Mouse (Mus musculus) frontal cortex, adult (tissue): ENCODE data around the gene Gm12184.
"Not testable (repeated sequence)": the region's sequence is repeated elsewhere in the genome, so short reads cannot be mapped to it uniquely, and the experiment has no call there.

Experiments used
- ATAC-seq: cut with Nextera tagmentation; 2 replicates; pipeline ENCODE4 v1.9.2; 2017; ENCODE audit warnings: mild to moderate bottlenecking, moderate library complexity, mixed read lengths; ENCODE audit not compliant: low TSS enrichment

Gene Gm12184

DNA sequence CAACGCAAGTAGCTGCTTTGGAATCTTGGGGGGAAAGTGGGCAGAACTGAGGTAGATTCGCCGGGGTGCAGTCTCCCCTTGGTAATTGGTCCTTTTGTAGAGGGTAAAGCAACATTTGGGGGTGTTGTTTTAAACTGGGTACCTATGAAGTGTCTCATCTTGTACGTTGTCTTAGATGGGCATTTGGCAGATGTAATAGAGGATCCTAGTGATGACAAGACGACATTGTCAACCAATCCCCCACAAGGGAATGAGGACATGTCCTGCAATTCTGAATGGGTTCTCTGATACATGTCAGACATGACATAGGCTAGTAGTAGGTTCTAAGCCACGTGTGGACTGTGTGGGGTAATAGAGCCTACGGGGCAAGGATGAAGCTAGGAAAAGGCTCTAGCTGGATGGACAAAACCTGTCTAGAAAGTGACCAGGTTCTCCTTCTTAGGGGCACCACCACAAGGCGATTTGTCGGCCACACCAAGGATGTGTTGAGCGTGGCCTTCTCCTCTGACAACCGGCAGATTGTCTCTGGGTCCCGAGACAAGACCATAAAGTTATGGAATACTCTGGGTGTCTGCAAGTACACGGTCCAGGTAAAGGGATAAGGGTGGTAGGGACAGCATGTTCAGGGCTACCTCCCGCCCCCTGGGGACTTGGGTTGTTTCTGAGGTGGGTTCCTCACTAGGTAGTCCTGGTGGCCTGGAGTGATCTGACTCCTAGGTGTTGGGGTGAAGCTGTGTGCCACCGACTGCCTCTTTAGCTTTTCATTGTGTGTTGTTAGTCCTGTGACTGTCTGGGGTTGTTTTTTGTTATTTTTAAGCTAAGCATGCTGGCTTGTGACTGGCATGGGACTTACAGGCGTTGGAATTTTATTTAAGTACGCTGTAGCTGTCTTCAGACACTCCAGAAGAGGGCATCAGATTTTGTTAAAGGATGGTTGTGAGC, 24.4 kb downstream of the Gm12184 start:
- ATAC-seq, result no peak

GRCm38 (mm10) chr11:48799921-48800701, 26.3 kb downstream of the Gm12184 start, which contains the start of gene Rack1:
Gene Rack1, plus strand, starts transcription at chr11:48800332.
- ATAC-seq, result peak; percentile 97

DNA sequence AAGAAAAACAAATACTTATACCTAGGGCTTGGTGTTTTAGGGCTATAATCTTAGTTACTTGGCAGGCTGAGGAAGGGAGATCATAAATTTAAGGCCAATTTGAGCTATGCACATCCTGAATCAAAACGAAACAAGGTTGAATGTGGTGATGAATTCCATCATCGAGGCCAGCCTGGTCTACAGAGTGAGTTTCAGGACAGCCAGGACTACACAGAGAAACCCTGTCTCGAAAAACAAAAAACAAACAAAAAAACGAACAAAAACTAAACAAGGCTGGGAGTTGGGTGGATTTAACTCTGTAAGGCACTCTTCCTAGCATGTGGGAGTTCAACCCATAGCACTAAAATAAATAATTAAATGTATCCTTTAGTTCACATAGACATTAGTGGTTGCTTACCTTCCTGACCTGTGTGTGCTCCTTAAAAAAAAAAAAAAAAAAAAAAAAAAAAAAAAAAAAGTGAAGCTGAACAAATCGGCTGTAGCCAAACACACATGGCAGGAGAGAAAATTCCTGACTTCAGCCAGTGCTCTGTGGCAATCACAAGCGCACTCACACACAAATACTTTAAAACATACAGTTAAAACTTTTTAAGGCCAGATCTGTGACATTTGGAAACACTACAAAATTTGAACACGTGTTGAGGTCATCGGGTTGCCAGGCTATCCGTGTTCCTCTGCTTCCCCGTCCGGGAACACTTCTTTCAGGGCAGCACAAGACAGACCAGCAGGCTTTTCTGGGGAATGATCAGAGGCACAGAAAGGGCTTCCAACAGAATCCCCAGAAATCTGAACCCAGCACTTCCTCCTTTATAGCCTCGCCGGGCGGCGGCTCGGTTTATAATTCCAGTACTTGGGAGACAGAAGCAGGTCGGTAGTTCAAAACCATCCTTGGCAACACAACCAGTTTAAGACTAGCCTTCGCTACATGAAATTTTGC, 27.2 kb downstream of the Gm12184 start:
- peak; percentile 8; the same call in 1 of the 2 replicates for ATAC-seq

DNA sequence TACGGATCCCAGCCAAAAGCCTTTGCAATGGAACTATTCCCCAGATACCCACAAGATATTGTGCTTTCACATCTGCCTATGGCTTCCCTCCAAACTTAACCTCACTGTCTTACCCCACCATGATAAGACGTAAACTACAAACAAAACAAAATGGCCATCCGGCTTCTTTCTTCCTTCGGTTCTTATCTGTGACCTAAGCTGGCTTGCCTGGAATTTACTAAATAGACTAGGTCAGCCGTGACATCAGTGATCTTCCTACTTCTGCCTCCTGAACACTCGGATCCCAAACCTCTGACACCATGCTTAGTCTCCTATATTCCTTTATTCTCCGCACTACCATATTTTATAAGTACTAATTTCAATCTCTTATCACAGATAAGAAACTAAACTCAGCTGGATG, 28.1 kb downstream of the Gm12184 start:
- no peak for ATAC-seq

DNA sequence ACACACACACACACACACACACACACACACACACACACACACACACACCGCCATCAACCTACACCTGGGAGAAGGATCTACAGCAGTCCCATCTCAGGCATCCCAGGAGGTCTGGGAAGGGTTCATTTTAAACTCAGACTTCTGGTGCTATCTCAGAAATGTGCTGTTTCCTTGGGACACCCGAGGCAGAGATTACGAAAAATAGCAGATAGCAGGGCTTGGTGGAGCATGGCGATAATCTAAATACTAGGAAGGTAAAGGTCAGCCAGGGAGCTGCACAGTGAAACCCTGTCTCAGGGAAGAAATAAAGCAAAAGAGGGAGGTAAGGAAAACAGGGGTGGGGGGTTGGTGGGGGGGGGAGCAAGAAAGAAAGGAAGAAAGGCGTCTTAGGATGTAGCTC, 29.2 kb downstream of the Gm12184 start:
- no peak for ATAC-seq

- no peak for ATAC-seq
Observed at GRCm38 (mm10) chr11:48796290-48796689, 30.2 kb downstream of the Gm12184 start.

DNA sequence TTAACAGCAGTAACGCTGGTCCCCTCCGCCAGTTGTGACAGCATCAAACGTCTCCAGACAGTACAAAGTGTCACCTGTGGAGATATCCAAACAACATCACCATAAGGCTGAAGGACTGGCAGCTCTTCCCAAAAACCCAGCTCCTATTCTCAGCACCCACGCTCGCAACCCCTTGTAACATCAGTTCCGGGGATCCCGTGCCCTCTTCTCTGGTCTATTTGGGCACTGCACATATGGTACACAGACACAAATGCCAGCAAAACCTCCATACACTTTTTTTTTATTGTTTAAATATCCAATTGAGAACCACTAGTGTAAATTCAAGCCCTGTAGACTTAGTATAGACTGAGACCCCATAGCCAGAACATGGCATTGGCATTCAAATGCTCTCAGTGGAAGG, 31.2 kb downstream of the Gm12184 start:
- no peak for ATAC-seq

DNA sequence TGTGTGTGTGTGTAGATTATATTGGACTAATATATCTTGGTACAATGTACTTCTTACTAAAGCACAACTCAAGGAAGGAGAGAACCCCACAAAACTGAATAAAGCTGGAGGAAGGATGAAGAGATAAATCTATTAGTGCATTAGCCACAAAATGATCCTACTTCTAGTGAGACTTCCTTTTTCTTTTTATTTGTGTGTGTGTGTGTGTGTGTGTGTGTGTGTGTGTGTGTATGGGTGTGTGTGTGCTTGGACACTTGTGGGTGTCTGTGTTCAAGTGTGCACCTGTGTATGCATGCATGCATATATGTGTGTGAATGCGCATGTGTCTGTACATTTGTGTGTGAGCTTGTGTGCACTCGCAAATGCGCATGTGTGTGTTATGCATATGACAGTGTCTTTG, 33.3 kb downstream of the Gm12184 start:
- ATAC-seq, result no peak

DNA sequence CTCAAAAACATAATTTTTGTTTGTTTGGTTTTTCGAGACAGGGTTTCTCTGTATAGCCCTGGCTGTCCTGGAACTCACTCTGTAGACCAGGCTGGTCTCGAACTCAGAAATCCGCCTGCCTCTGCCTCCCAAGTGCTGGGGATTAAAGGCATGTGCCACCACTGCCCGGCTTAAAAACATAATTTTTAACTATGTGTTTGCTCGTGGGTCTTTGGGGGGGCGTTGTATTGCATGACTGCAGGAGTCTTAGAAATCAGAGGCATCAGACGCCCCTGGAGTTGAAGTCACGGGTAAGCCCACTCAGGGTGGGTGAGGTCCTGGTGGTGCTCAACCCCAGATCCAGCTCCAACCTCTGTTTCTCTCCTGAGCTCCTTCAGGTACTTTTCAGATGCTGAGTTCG, 34.6 kb downstream of the Gm12184 start:
- not testable (repeated sequence) for ATAC-seq

GRCm38 (mm10) chr11:48790946-48791345, 35.5 kb downstream of the Gm12184 start:
- ATAC-seq, result no peak

DNA sequence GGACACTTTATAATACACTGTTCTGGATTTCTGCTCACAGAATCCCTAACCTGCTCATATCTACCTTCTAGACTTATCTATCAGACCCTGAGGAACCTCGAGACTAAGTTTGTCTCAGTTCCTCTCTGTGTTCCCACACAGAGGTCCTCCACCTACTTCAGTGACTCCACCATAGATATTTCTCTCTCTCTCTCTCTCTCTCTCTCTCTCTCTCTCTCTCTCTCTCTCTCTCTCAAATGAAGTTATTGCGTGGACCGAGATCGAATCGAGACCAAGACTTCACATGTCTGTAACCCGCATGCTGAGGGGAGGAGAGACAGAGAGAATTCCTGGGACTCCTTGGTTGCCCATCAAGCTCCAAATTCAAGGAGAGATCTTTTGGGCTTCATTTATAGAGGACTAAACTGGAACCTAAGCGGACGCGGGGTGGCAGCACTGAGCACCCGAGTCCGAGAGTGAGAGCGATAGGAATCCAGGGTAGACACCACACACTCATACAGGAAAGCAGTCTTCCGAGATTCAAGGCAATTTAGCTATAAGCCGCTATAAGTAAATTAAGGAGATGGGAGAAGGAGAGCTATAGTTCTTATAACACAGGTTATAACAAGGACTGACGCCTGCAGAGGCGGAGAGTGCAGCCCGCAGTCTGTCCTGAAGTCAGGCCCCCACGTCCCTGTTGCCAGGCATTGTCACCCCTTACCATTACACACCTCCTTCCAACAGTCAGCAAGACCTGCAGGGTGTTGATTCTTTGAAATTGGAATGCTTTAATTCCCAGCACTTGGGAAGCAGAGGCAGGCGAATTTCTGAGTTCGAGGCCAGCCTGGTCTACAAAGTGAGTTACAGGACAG, 36.3 kb downstream of the Gm12184 start:
- ATAC-seq, result peak; percentile 95

DNA sequence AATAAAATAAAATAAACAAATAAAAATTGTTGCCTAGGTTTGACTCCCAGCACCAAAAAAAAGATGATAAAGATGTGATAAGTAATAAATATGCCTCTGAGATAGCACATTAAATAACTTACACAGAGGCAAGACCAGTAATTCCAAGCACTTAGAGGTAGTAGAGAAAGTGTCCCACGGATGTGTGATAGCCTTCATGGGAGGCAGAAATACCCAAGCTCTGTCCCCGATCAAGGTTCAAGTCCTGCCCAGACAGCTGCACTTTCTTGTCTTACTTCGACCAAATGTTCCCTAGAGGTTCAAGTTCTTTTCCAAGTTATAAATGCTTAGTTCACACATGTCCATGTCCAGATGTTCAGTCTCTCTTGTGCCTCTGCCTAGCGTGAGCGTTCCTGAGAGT, 37.2 kb downstream of the Gm12184 start:
- no peak for ATAC-seq

- peak; percentile 81 for ATAC-seq
Observed at GRCm38 (mm10) chr11:48788311-48789089, 38.0 kb downstream of the Gm12184 start.

GRCm38 (mm10) chr11:48787455-48788211, 38.8 kb downstream of the Gm12184 start:
- no peak for ATAC-seq

GRCm38 (mm10) chr11:48782243-48782642, 44.2 kb downstream of the Gm12184 start:
- no peak for ATAC-seq

DNA sequence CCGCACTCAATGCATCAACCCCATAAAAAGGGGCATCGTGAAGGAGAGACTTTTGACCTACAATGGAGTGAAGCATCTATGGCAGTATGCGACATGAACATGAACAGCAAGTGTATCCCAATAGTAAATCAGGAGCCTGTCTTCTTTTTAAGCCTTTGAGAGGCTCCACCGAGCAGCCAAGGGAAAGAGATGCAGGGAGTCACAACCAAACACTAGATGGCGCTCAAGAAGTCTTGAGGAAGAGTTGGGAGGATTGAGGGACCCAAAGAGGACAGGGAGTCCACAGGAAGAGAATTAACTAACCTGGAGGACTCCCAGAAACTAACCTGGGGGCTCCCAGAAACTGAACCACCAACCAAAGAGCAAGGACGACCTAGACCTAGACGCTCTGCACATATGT, 47.0 kb downstream of the Gm12184 start:
- peak; percentile 72 for ATAC-seq

- no peak for ATAC-seq
Observed at GRCm38 (mm10) chr11:48777303-48777702, 49.2 kb downstream of the Gm12184 start.

DNA sequence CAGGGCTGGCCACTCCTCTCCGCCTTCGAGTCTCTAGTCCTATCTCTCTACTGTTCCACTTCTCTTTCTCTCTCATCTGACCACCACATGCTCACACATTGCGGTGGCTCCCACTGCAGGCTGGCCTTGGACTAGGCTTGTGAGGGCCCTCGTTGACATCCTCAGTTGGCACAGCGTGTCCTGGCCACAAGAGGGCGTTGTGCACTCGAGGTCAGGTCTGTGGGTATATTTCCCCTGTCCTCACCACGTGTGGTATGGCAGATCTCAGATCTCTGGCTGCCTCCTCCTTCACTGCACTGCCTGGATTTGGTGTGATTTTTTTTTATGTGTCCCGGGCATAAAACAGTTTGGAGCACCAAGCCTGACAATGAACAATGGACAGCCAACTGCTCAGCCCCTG, 49.8 kb downstream of the Gm12184 start:
- ATAC-seq, result no peak

DNA sequence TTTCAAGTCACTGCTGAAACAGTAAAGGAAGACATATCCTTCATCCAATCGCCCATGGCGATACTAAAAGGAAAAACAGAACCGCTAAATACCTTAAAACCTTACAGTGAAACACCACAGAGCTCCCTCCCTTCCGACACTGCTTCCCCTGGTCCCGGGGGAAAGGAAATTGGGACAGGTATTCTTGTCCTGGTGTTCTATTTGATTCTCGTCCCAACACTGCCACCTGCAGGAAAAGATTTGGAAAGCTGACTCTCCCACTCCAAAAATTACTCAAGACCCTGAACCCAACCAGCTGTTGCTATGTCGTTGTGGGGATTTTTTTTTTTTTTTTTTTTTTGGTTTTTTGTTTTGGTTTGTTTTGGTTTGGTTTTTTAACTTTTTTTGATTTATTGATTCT, 51.0 kb downstream of the Gm12184 start:
- ATAC-seq, result peak; percentile 75
